Comparison of ENCODE assay signal across 8 mouse cellular contexts in the genomic region with DNA sequence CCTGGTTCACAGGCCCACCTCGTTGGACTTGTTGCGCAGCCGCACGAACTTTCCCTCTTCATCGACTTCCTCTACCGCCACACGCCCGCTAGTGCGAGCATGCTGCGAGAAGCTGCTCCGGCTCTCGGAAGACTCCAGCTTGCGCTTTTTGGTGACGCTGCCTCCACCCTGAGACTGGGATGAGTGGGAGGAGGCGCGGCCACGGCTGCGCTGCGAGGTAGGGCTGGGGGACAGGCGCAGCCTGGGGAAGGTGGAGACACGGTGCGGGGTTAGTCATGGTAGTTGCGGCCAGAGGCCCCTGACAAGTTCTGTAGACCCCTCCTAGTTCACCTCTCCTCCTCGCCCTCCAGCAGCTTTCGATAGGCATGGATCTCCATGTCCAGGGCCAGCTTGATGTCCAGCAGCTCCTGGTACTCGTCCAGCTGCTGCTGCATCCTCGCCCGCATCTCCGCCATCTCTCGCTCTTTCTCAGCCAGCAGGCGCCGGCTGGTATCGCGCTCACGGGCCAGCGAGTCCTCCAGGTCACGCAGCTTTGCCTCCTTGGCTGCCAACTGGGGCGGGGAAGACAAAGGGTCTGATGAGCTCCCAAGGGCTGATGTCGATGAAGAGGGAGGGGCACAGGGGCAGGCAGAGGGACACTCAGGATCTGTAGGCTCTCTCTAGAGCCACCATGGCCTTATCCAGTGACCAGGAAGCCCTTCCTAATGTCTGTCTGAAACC. TPM values are rescaled to one million over a fixed set of nuclear protein-coding genes. Genes with fewer than 3 reads are reported as not detected.
DNase-seq lines count a peak whose midpoint lies in the region; ATAC-seq lines count a peak whose summit lies in the region.

No protein-coding gene starts in this region.

- ATAC-seq in forebrain, embryonic 12.5 days (ENCODE audit: low FRiP score) = no peak
- no peak for ATAC-seq in monocyte, adult 5-6 weeks (replicated peaks; ENCODE audit: insufficient number of reproducible peaks, low FRiP score, low TSS enrichment, poor library complexity, severe bottlenecking)

- H3K27ac ChIP-seq in heart, embryonic 10.5 days = peak overlapping the region; percentile 63
- H3K27ac ChIP-seq in forebrain, embryonic 12.5 days = no peak overlapping the region
- peak overlapping the region; percentile 58; the same call in 1 of the 2 replicates for H3K27ac ChIP-seq in midbrain, embryonic 10.5 days (replicated peaks)

- 15% methylated on average over 39 of the region's 39 CpGs for WGBS in heart, embryonic 10.5 days
- 11% methylated on average over 39 of the region's 39 CpGs for WGBS in forebrain, embryonic 12.5 days
- 9% methylated on average over 39 of the region's 39 CpGs for WGBS in midbrain, embryonic 10.5 days

- H3K27me3 ChIP-seq in heart, embryonic 10.5 days (ENCODE audit: insufficient read depth, poor library complexity, severe bottlenecking) = peaks cover 75% of the 10 kb centered on the region
- H3K27me3 ChIP-seq in forebrain, embryonic 12.5 days = peaks cover 65% of the 10 kb centered on the region
- peaks cover 94% of the 10 kb centered on the region for H3K27me3 ChIP-seq in midbrain, embryonic 10.5 days (ENCODE audit: low read depth, poor library complexity, severe bottlenecking)

- H3K36me3 ChIP-seq in heart, embryonic 10.5 days = peaks cover 40% of the 10 kb centered on the region
- H3K36me3 ChIP-seq in forebrain, embryonic 12.5 days (replicated peaks) = no peaks in the 10 kb centered on the region
- H3K36me3 ChIP-seq in midbrain, embryonic 10.5 days = no peaks in the 10 kb centered on the region

- DNase-seq in heart, embryonic 10.5 days (ENCODE audit: low spot score) = no peak
- no peak for DNase-seq in heart, adult 9 months (ENCODE audit: low spot score in 2 of 2)
- peak; percentile 27 to 35 for DNase-seq in CD8-positive naive resting alpha-beta T cell, adult 2 months (ENCODE audit: low read depth in 2 of 2, low spot score in 2 of 2)
- peak; percentile 61 for DNase-seq in midbrain, embryonic 10.5 days (ENCODE audit: low spot score)
- DNase-seq in urinary bladder, postnatal 14 days (ENCODE audit: low spot score) = no peak
- no peak for DNase-seq in left cerebral cortex, adult 9 months (ENCODE audit: low spot score in 2 of 2)

- H3K9ac ChIP-seq in forebrain, embryonic 12.5 days = peak overlapping the region; percentile 45; the same call in 1 of the 2 replicates

- peak overlapping the region; percentile 55 for H3K4me2 ChIP-seq in forebrain, embryonic 12.5 days

- peaks cover 28% of the 10 kb centered on the region for H3K4me1 ChIP-seq in heart, embryonic 10.5 days
- peaks cover 23% of the 10 kb centered on the region for H3K4me1 ChIP-seq in forebrain, embryonic 12.5 days
- peaks cover 36% of the 10 kb centered on the region for H3K4me1 ChIP-seq in midbrain, embryonic 10.5 days

- H3K9me3 ChIP-seq in heart, embryonic 10.5 days = no peaks in the 10 kb centered on the region
- H3K9me3 ChIP-seq in forebrain, embryonic 12.5 days = no peaks in the 10 kb centered on the region
- no peaks in the 10 kb centered on the region for H3K9me3 ChIP-seq in midbrain, embryonic 10.5 days (replicated peaks)

- H3K4me3 ChIP-seq in heart, embryonic 10.5 days = peak overlapping the region; percentile 51
- H3K4me3 ChIP-seq in forebrain, embryonic 12.5 days (replicated peaks) = peak overlapping the region; percentile 31
- peak overlapping the region; percentile 55 for H3K4me3 ChIP-seq in midbrain, embryonic 10.5 days

RNA-seq across cellular contexts. Expression of gene Sema4a, which starts 23.8 kb away (rescaled TPM):
- 1.7 and 4.3 TPM in 2 replicates for polyA plus RNA-seq in heart, embryonic 10.5 days (2016; fragmentation: Nextera tagmentation; extraction: Ambion mirVana)
- 15.3 and 16.0 TPM in 2 replicates for polyA plus RNA-seq in forebrain, embryonic 12.5 days (2016; fragmentation: Nextera tagmentation; extraction: Ambion mirVana)
- 4.9 and 10.5 TPM in 2 replicates for polyA plus RNA-seq in midbrain, embryonic 10.5 days (2016; fragmentation: Nextera tagmentation; extraction: Ambion mirVana)
- total RNA-seq in monocyte, adult 5-6 weeks (2017) = 41.3 to 161 TPM (median 62.1 TPM) in 3 replicates

RNA-seq across cellular contexts. Expression of gene Lmna, which starts 25.0 kb away (rescaled TPM):
- polyA plus RNA-seq in heart, embryonic 10.5 days (2016; fragmentation: Nextera tagmentation; extraction: Ambion mirVana) = 57.7 and 80.7 TPM in 2 replicates
- polyA plus RNA-seq in forebrain, embryonic 12.5 days (2016; fragmentation: Nextera tagmentation; extraction: Ambion mirVana) = 23.2 and 25.8 TPM in 2 replicates
- 13.5 and 18.3 TPM in 2 replicates for polyA plus RNA-seq in midbrain, embryonic 10.5 days (2016; fragmentation: Nextera tagmentation; extraction: Ambion mirVana)
- total RNA-seq in monocyte, adult 5-6 weeks (2017) = 28.1 to 43.4 TPM (median 40.8 TPM) in 3 replicates

RNA-seq across cellular contexts. Expression of gene Mex3a, which starts 47.4 kb away (rescaled TPM):
- polyA plus RNA-seq in heart, embryonic 10.5 days (2016; fragmentation: Nextera tagmentation; extraction: Ambion mirVana) = 11.6 and 22.8 TPM in 2 replicates
- 51.0 and 53.2 TPM in 2 replicates for polyA plus RNA-seq in forebrain, embryonic 12.5 days (2016; fragmentation: Nextera tagmentation; extraction: Ambion mirVana)
- 27.7 and 33.8 TPM in 2 replicates for polyA plus RNA-seq in midbrain, embryonic 10.5 days (2016; fragmentation: Nextera tagmentation; extraction: Ambion mirVana)
- 0.19 to 0.39 TPM in 2 of 3 replicates, not detected in the other for total RNA-seq in monocyte, adult 5-6 weeks (2017)

RNA-seq across cellular contexts. Expression of gene Slc25a44, which starts 59.8 kb away (rescaled TPM):
- 16.8 and 17.5 TPM in 2 replicates for polyA plus RNA-seq in heart, embryonic 10.5 days (2016; fragmentation: Nextera tagmentation; extraction: Ambion mirVana)
- 22.7 and 24.9 TPM in 2 replicates for polyA plus RNA-seq in forebrain, embryonic 12.5 days (2016; fragmentation: Nextera tagmentation; extraction: Ambion mirVana)
- 18.7 and 20.0 TPM in 2 replicates for polyA plus RNA-seq in midbrain, embryonic 10.5 days (2016; fragmentation: Nextera tagmentation; extraction: Ambion mirVana)
- total RNA-seq in monocyte, adult 5-6 weeks (2017) = 11.4 to 19.2 TPM (median 15.5 TPM) in 3 replicates

Comparison
In these comparisons a context has a peak if more than half of its experiments do, and no peak if none do; other contexts are left out.
1. DNase-seq: peak in CD8-positive naive resting alpha-beta T cell, adult 2 months (2 of 2) and midbrain, embryonic 10.5 days (single experiment); none in heart, embryonic 10.5 days (single experiment), heart, adult 9 months (0 of 2), urinary bladder, postnatal 14 days (single experiment) and left cerebral cortex, adult 9 months (0 of 2).
2. Peak in every context shown above with its lines, with median percentiles within 50 percentile points of each other: H3K4me3 ChIP-seq.